Mouse (Mus musculus) hindbrain, embryonic 15.5 days (tissue): ENCODE measurements around the gene Mob4. TPM values are rescaled to one million over a fixed set of nuclear protein-coding genes. Genes with fewer than 3 reads are reported as not detected.
"Not testable (repeated sequence)": the region's sequence is repeated elsewhere in the genome, so short reads cannot be mapped to it uniquely, and the experiment has no call there.

Experiments used
- ATAC-seq: fragments of 200-750 bp; cut with Nextera tagmentation; 2 replicates; pipeline ENCODE4 v1.8.0; 2017; ENCODE audit warnings: low read depth, moderate number of reproducible peaks, moderate TSS enrichment; ENCODE audit not compliant: low FRiP score
- H3K27ac ChIP-seq: fragments of 300-500 bp; sonication (generic); replicated peaks from 2 replicates; pipeline ENCODE4 v1.5.1; 2015; ENCODE audit warnings: mild to moderate bottlenecking, inconsistent platforms
- H3K27me3 ChIP-seq: fragments of 300-500 bp; sonication (generic); 2 replicates; pipeline ENCODE4 v1.6.1; 2015; ENCODE audit warnings: control low read depth, inconsistent platforms
- H3K36me3 ChIP-seq: fragments of 300-500 bp; sonication (generic); 2 replicates; pipeline ENCODE4 v1.6.1; 2015; ENCODE audit warnings: control low read depth, inconsistent platforms
- H3K4me1 ChIP-seq: fragments of 300-500 bp; sonication (generic); replicated peaks from 2 replicates; pipeline ENCODE4 v1.6.1; 2015; ENCODE audit warnings: control low read depth, inconsistent platforms
- H3K4me2 ChIP-seq: fragments of 300-500 bp; sonication (generic); 2 replicates; pipeline ENCODE4 v1.6.1; 2015; ENCODE audit warnings: moderate library complexity, mild to moderate bottlenecking, inconsistent platforms
- H3K4me3 ChIP-seq: fragments of 300-500 bp; sonication (generic); 2 replicates; pipeline ENCODE4 v1.5.1; 2015; ENCODE audit warnings: mild to moderate bottlenecking, inconsistent platforms
- H3K9ac ChIP-seq: fragments of 300-500 bp; sonication (generic); 2 replicates; pipeline ENCODE4 v1.6.1; 2015; ENCODE audit warnings: inconsistent platforms
- H3K9me3 ChIP-seq: fragments of 300-500 bp; sonication (generic); 2 replicates; pipeline ENCODE4 v1.6.1; 2016; ENCODE audit warnings: control low read depth, inconsistent platforms
- WGBS: fragments of 180-500 bp; shearing (Covaris S2); methylation state at CpG from one replicate; pipeline ENCODE4 v1.1.7; 2015; 5-methylcytosine and 5-hydroxymethylcytosine counted together
- polyA plus RNA-seq: library from polyadenylated mRNA; unstranded; fragments of >200 nt; fragmentation: Nextera tagmentation; extraction: Ambion mirVana; gene quantifications from 2 replicates; pipeline ENCODE4 v1.2.1, GENCODE M21; 2015

Mob4 gene
- polyA plus RNA-seq, 1 experiment from 2014 or later, result 156 TPM

DNA sequence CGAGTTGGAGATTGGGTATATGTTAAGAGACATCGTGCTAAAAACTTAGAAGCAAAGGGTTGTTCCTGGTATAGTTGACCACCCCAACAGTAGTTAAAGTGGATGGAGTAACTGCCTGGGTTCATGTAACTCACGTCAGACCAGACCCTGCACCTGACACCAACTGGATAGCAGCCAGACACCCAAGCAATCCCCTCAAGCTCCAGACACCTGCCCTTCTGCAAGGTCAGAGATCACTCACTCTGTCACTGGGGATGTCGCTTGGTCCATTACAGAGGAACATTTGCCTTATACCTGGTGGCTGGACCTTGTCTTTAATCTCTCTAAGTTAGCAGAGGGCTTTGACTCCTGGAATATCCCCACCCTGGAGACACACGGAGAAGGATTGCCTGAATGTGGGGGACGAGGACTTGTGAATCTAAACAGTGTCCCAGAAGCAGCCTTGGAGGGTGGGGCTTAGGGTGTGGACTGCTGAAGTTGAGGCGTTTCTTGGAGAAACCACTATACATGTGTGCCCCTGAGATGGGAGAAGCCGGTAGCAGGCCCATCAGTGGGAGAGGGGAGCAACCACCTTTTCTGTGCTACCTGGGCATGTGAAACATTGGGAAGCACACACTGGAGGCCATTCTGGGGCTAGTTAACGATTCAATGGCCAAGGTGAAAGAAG, 24.0 kb upstream of the Mob4 start:
- Histone ChIP-seq H3K4me2 (no peak overlapping the region), H3K9me3 (no peaks in the 10 kb centered on the region), H3K4me1 (no peaks in the 10 kb centered on the region), H3K4me3 (no peak overlapping the region), H3K36me3 (no peaks in the 10 kb centered on the region), H3K27me3 (no peaks in the 10 kb centered on the region), H3K27ac (no peak overlapping the region), H3K9ac (no peak overlapping the region)
- ATAC-seq, result no peak
- WGBS, result 88% methylated on average over 9 of the region's 9 CpGs

DNA sequence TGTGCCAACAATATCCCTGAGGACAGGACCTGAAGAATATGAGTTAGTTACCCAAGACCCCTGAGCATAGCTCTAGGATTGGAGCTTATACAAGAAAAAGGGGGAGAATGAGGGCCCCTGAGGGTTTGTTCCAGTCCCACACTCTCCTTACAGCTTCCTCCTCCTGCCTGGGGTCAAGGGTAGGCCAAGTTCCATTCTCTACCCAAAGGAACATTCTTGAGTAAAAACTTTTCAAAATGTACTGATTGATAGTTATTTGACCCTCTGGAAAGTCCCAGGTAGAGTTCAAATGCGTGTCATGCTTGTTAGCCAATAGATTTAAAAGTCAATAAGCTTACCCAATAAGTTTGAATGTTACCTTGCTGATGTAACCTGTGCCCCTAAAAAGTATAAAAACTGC, 23.4 kb upstream of the Mob4 start:
- H3K4me3 ChIP-seq, result no peak overlapping the region
- no peaks in the 10 kb centered on the region for H3K36me3 ChIP-seq
- H3K9me3 ChIP-seq, result no peaks in the 10 kb centered on the region
- no peak overlapping the region for H3K27ac ChIP-seq
- ATAC-seq, result no peak
- no peaks in the 10 kb centered on the region for H3K27me3 ChIP-seq
- H3K4me1 ChIP-seq, result no peaks in the 10 kb centered on the region
- no peak overlapping the region for H3K9ac ChIP-seq
- 93% methylated on average over 1 of the region's 1 CpGs for WGBS
- H3K4me2 ChIP-seq, result no peak overlapping the region

DNA sequence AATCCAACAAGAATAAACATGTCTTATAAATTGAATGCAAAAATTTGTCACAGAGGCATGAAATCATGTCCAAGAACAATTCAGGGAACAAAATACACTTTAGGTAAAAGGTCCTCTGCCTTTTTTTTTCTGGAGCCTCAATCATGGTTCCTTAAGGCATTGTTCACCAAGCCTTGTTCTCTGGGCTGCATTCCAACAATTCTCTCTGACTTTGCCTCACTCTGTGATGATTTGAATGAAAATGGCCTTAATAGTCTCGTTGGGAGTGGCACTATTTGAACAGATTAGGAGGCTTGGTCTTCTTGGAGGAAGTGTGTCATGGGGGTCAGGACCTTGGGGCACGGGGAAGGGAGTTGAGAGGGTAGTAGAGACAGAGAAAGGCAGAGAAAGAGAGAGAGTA, 22.6 kb upstream of the Mob4 start:
- no peak overlapping the region for H3K4me3 ChIP-seq

GRCm38 (mm10) chr1:55109066-55109766, 21.8 kb upstream of the Mob4 start:
- Histone ChIP-seq H3K27me3 (no peaks in the 10 kb centered on the region), H3K4me1 (no peaks in the 10 kb centered on the region), H3K4me3 (no peak overlapping the region), H3K4me2 (no peak overlapping the region), H3K9ac (no peak overlapping the region), H3K27ac (no peak overlapping the region), H3K36me3 (no peaks in the 10 kb centered on the region), H3K9me3 (no peaks in the 10 kb centered on the region)
- 91% methylated on average over 4 of the region's 4 CpGs for WGBS
- ATAC-seq, result no peak

More for the DNA sequence above, 22.6 kb upstream of the Mob4 start:
- H3K9ac ChIP-seq, result no peak overlapping the region
- H3K9me3 ChIP-seq, result no peaks in the 10 kb centered on the region
- WGBS, result 29% methylated on average over 2 of the region's 2 CpGs
- ATAC-seq, result no peak
- H3K27me3 ChIP-seq, result no peaks in the 10 kb centered on the region
- no peak overlapping the region for H3K27ac ChIP-seq
- H3K36me3 ChIP-seq, result no peaks in the 10 kb centered on the region
- no peak overlapping the region for H3K4me2 ChIP-seq
- no peaks in the 10 kb centered on the region for H3K4me1 ChIP-seq

DNA sequence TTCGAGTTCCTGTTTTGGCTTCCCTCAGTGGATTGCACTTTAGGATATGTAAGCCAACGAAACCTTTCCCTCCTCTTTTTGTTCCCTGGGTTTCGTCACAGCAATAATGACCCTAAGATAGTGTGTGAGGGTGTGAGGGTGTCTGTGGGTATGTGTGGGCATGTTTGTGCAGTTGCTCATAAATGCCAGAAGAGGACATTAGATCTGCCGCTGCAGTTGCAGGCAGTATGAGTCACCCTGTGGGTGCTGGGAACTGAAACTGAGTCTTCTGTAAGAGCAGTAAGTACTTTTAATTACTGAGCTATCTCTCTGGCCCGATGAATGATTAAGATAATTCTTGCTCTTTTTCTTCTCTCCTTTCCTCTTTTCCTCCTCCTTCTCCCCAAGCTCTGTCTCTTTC, 8.0 kb upstream of the Mob4 start:
- Histone ChIP-seq H3K27me3 (no peaks in the 10 kb centered on the region), H3K4me2 (no peak overlapping the region), H3K9ac (no peak overlapping the region), H3K9me3 (no peaks in the 10 kb centered on the region), H3K4me3 (no peak overlapping the region), H3K36me3 (no peaks in the 10 kb centered on the region), H3K4me1 (no peaks in the 10 kb centered on the region), H3K27ac (no peak overlapping the region)
- WGBS, result 95% methylated on average over 5 of the region's 5 CpGs
- no peak for ATAC-seq

DNA sequence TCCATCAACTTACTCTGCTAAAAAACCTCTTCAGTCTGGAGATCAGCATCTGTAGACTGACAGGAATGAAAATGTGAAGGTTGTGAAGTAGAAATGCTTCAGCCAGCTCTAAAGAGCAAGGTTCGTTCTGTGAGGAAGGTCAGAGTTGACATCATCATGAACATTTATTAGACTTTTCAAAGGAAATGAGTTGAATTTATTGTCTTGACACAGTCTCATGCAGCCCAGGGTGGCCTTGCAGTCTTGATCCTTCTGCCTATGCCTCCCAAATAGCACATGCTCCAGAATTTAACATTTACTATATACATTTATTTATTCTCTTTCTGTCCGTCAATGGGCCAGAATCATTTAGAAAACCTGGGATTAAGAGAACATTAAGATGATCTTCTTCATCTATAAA, 7.5 kb upstream of the Mob4 start:
- Histone ChIP-seq H3K9me3 (no peaks in the 10 kb centered on the region), H3K9ac (no peak overlapping the region), H3K4me3 (no peak overlapping the region), H3K4me2 (no peak overlapping the region), H3K27ac (no peak overlapping the region), H3K27me3 (no peaks in the 10 kb centered on the region), H3K4me1 (no peaks in the 10 kb centered on the region), H3K36me3 (no peaks in the 10 kb centered on the region)
- WGBS, result 93% methylated on average over 2 of the region's 2 CpGs
- ATAC-seq, result no peak

DNA sequence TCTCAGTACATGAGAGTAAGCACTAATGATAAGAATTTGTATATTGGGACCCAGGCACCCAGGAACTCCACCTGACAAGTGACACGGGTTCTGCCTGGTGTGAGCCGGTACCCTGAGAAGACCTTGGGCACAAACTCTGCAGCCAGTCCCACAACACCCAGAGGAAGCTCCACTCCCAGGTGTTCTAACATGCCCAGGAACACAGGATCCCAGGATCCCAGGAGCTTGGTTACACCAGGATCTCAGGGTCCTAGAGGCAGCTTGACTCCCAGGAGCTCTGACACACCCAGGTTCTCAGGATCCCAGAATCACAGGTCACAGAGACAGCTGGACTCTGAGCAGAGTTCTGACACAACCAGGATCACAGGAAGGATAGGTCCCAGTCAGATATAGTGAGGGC, 6.9 kb upstream of the Mob4 start:
- WGBS, result 93% methylated on average over 2 of the region's 2 CpGs
- H3K27me3 ChIP-seq, H3K9me3 ChIP-seq, H3K4me2 ChIP-seq, H3K9ac ChIP-seq, H3K27ac ChIP-seq, H3K4me1 ChIP-seq, H3K4me3 ChIP-seq, H3K36me3 ChIP-seq, ATAC-seq: not testable (repeated sequence)

DNA sequence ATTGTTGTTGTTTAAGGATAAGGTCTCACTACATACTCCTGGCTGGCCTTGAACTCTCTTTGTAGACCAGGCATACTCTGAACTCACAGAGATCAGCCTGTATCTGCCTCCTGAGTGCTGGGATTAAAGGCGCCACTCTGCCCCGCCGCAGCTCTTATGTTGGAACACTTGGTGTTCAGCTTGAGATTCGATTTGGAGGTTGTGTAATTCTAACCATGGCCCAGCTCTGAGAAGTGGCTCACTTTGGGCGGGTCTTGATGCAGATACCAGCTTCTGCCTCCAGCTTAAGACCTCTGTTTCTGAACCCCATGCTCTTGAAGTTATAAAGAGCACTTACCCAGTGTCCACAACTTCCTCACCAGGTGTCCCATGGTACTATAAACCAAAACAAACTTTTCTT, 1.3 kb upstream of the Mob4 start:
- Histone ChIP-seq H3K27ac (no peak overlapping the region), H3K9me3 (no peaks in the 10 kb centered on the region), H3K4me3 (no peak overlapping the region), H3K4me1 (peaks cover 22% of the 10 kb centered on the region), H3K36me3 (no peaks in the 10 kb centered on the region), H3K4me2 (peak overlapping the region; percentile 70; the same call in 1 of the 2 replicates), H3K9ac (no peak overlapping the region), H3K27me3 (no peaks in the 10 kb centered on the region)
- 93% methylated on average over 5 of the region's 5 CpGs for WGBS
- ATAC-seq, result no peak

DNA sequence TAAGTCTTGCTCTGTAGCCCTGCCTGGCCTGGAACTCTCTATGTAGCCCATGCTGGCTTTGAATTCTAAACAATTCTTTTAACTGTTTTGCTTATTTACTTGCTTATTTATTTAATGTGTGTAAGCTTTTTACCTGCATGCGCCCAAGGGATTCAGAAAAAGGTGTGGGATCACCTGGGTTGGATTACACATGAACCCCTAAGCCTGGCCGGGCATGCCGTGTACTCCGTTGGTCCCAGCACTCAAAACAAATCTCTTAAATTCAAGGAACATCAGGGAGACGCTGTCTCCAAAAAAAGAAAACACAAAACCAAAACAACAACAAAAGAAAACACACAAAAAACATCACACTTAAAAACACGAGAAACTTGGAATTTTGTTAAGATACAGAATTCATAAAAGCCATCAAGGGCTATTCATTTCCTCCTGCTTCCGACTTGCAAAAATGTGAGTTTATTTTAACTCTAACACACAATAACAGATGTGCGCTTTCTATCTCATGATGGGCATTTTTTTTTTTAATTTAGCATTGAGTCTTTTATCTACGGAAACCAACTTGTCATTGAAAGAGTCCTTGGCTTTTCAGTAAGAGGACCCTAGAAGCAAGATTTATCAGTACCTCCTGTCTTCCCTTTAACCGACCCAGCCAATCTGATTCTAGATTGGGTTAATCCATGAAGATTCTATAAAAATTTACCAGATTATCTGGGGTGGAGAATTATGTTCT, 678 bp upstream of the Mob4 start:
- peak overlapping the region; percentile 70 for H3K4me2 ChIP-seq
- no peaks in the 10 kb centered on the region for H3K9me3 ChIP-seq
- 69% methylated on average over 10 of the region's 10 CpGs for WGBS
- peak overlapping the region; percentile 99 for H3K9ac ChIP-seq
- H3K4me1 ChIP-seq, result peaks cover 22% of the 10 kb centered on the region
- peak overlapping the region; percentile 97 for H3K27ac ChIP-seq
- no peak for ATAC-seq
- H3K4me3 ChIP-seq, result peak overlapping the region; percentile 96
- H3K27me3 ChIP-seq, result no peaks in the 10 kb centered on the region
- H3K36me3 ChIP-seq, result no peaks in the 10 kb centered on the region

GRCm38 (mm10) chr1:55131424-55132014, 488 bp downstream of the Mob4 start:
- peak overlapping the region; percentile 99 for H3K9ac ChIP-seq
- peak overlapping the region; percentile 70 for H3K4me2 ChIP-seq
- peak overlapping the region; percentile 97 for H3K27ac ChIP-seq
- peak overlapping the region; percentile 96 for H3K4me3 ChIP-seq
- under 1% methylated on average over 39 of the region's 47 CpGs for WGBS
- H3K9me3 ChIP-seq, result no peaks in the 10 kb centered on the region
- peaks cover 22% of the 10 kb centered on the region for H3K4me1 ChIP-seq
- no peaks in the 10 kb centered on the region for H3K36me3 ChIP-seq
- no peak for ATAC-seq
- no peaks in the 10 kb centered on the region for H3K27me3 ChIP-seq

GRCm38 (mm10) chr1:55132308-55132707, 1.3 kb downstream of the Mob4 start:
- Histone ChIP-seq H3K4me2 (peak overlapping the region; percentile 70), H3K9me3 (no peaks in the 10 kb centered on the region), H3K4me1 (peaks cover 22% of the 10 kb centered on the region), H3K36me3 (no peaks in the 10 kb centered on the region), H3K9ac (peak overlapping the region; percentile 99), H3K4me3 (peak overlapping the region; percentile 96), H3K27me3 (no peaks in the 10 kb centered on the region), H3K27ac (no peak overlapping the region)
- 76% methylated on average over 4 of the region's 4 CpGs for WGBS
- ATAC-seq, result no peak

DNA sequence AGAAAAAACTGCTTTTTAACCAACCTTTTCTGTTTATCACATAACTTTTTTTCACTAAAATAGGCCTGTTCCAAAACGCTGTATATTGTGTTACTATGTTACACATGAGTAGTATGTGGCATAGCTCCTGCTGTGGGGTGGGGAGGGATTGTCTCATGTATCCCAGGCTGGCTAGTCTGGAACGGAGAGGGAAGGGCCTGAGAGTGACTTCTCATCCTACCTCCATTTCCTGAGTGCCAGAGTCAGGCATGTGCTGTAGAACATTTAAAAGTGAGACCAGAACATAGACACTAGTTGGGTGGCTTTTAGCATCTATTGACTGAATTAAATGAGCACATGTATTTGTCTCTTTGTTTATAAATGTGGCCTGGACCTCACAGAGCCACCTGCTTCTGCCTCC, 2.1 kb downstream of the Mob4 start:
- Histone ChIP-seq H3K27ac (no peak overlapping the region), H3K4me3 (no peak overlapping the region), H3K27me3 (no peaks in the 10 kb centered on the region), H3K9me3 (no peaks in the 10 kb centered on the region), H3K4me2 (peak overlapping the region; percentile 19; the same call in 1 of the 2 replicates), H3K36me3 (no peaks in the 10 kb centered on the region), H3K9ac (no peak overlapping the region), H3K4me1 (peaks cover 22% of the 10 kb centered on the region)
- ATAC-seq, result no peak
- 75% methylated on average over 2 of the region's 2 CpGs for WGBS
